Mouse (Mus musculus) intestine, embryonic 14.5 days (tissue): ENCODE results near the gene Smc5. TPM values are rescaled to one million over a fixed set of nuclear protein-coding genes. Genes with fewer than 3 reads are reported as not detected.

Source experiments
- ATAC-seq: fragments of 200-750 bp; cut with Nextera tagmentation; replicated peaks from 2 replicates; pipeline ENCODE4 v1.8.0; 2017; ENCODE audit warnings: low read depth, moderate number of reproducible peaks, moderate TSS enrichment, moderate library complexity; ENCODE audit not compliant: low FRiP score, low TSS enrichment
- DNase-seq: peaks from one replicate; pipeline ENCODE4 v3.0.0-alpha.2; 2018; ENCODE audit warnings: low spot score
- H3K27ac ChIP-seq: fragments of 300-500 bp; sonication (generic); 2 replicates; pipeline ENCODE4 v1.5.1; 2014; ENCODE audit warnings: low read depth, mild to moderate bottlenecking, control low read depth
- H3K27me3 ChIP-seq: fragments of 300-500 bp; sonication (generic); replicated peaks from 2 replicates; pipeline ENCODE4 v1.6.1; 2014; ENCODE audit warnings: low read length, control low read depth; ENCODE audit not compliant: control insufficient read depth, insufficient read depth
- H3K36me3 ChIP-seq: fragments of 300-500 bp; sonication (generic); 2 replicates; pipeline ENCODE4 v1.6.1; 2014; ENCODE audit warnings: low read length, control low read depth; ENCODE audit not compliant: control insufficient read depth, insufficient read depth
- H3K4me1 ChIP-seq: fragments of 300-500 bp; sonication (generic); replicated peaks from 2 replicates; pipeline ENCODE4 v1.6.1; 2014; ENCODE audit warnings: low read length, control low read depth, mixed read lengths; ENCODE audit not compliant: control insufficient read depth, insufficient read depth
- H3K4me2 ChIP-seq: fragments of 300-500 bp; sonication (generic); 2 replicates; pipeline ENCODE4 v1.6.1; 2014; ENCODE audit warnings: low read length
- H3K4me3 ChIP-seq: fragments of 300-500 bp; sonication (generic); 2 replicates; pipeline ENCODE4 v1.5.1; 2014; ENCODE audit warnings: low read depth, low read length, control low read depth, mixed read lengths
- H3K9ac ChIP-seq: fragments of 300-500 bp; sonication (generic); 2 replicates; pipeline ENCODE4 v1.6.1; 2014; ENCODE audit warnings: mild to moderate bottlenecking, low read length
- H3K9me3 ChIP-seq: fragments of 300-500 bp; sonication (generic); 2 replicates; pipeline ENCODE4 v1.6.1; 2016; ENCODE audit warnings: low read length, control low read depth; ENCODE audit not compliant: control insufficient read depth
- WGBS: fragments of 180-500 bp; shearing (Covaris S2); extraction: QIAGEN DNeasy Blood & Tissue Kit; methylation state at CpG from one replicate; pipeline ENCODE4 v1.1.7; 2014; 5-methylcytosine and 5-hydroxymethylcytosine counted together
- polyA plus RNA-seq: library from polyadenylated mRNA; unstranded; fragments of >200 nt; fragmentation: Nextera tagmentation; extraction: Ambion mirVana; gene quantifications from 2 replicates; pipeline ENCODE4 v1.2.1, GENCODE M21; 2014

The Smc5 gene
- 32.2 and 38.4 TPM in 2 replicates for polyA plus RNA-seq

- ATAC-seq: peak; percentile 96
- peak; percentile 94 for DNase-seq
- peaks cover 3% of the 10 kb centered on the region for H3K36me3 ChIP-seq
- peak within 1 kb of the TSS; percentile 77 for H3K27ac ChIP-seq
- H3K4me2 ChIP-seq: peak within 1 kb of the TSS; percentile 81
- no peaks in the 10 kb centered on the region for H3K27me3 ChIP-seq
- H3K4me3 ChIP-seq: peak within 1 kb of the TSS; percentile 95
- no peaks in the 10 kb centered on the region for H3K9me3 ChIP-seq
- WGBS: under 1% methylated on average over 66 of the region's 69 CpGs
- H3K4me1 ChIP-seq: peaks cover 8% of the 10 kb centered on the region
- H3K9ac ChIP-seq: peak within 1 kb of the TSS; percentile 92
Measured at GRCm38 (mm10) chr19:23273355-23274053, at the start of gene Smc5. TSS of gene Smc5 (minus strand) at chr19:23273897.

GRCm38 (mm10) chr19:23323107-23323506, 49.4 kb upstream of the Smc5 start:
- Histone ChIP-seq H3K36me3 (no peaks in the 10 kb centered on the region), H3K4me3 (no peak overlapping the region), H3K9ac (no peak overlapping the region), H3K4me1 (no peaks in the 10 kb centered on the region), H3K4me2 (no peak overlapping the region), H3K27me3 (no peaks in the 10 kb centered on the region), H3K9me3 (no peaks in the 10 kb centered on the region), H3K27ac (no peak overlapping the region)
- no peak for ATAC-seq
- DNase-seq: no peak
- 67% methylated on average over 3 of the region's 3 CpGs for WGBS

- Histone ChIP-seq H3K4me1 (no peaks in the 10 kb centered on the region), H3K9me3 (no peaks in the 10 kb centered on the region), H3K27ac (no peak overlapping the region), H3K4me3 (no peak overlapping the region), H3K27me3 (no peaks in the 10 kb centered on the region), H3K4me2 (no peak overlapping the region), H3K36me3 (no peaks in the 10 kb centered on the region), H3K9ac (no peak overlapping the region)
- ATAC-seq: no peak
- DNase-seq: no peak
- 87% methylated on average over 5 of the region's 5 CpGs for WGBS
Measured at GRCm38 (mm10) chr19:23317989-23318358, 44.3 kb upstream of the Smc5 start.

- no peaks in the 10 kb centered on the region for H3K27me3 ChIP-seq
Measured at GRCm38 (mm10) chr19:23317295-23317988, 43.7 kb upstream of the Smc5 start.

GRCm38 (mm10) chr19:23316851-23317250, 43.2 kb upstream of the Smc5 start:
- no peaks in the 10 kb centered on the region for H3K36me3 ChIP-seq
- no peak for DNase-seq
- no peaks in the 10 kb centered on the region for H3K9me3 ChIP-seq
- H3K27me3 ChIP-seq: no peaks in the 10 kb centered on the region
- no peaks in the 10 kb centered on the region for H3K4me1 ChIP-seq
- no peak overlapping the region for H3K27ac ChIP-seq
- H3K4me3 ChIP-seq: no peak overlapping the region
- 82% methylated on average over 5 of the region's 5 CpGs for WGBS
- no peak for ATAC-seq
- no peak overlapping the region for H3K4me2 ChIP-seq
- H3K9ac ChIP-seq: no peak overlapping the region

More at GRCm38 (mm10) chr19:23317295-23317988, 43.7 kb upstream of the Smc5 start:
- Histone ChIP-seq H3K9me3 (no peaks in the 10 kb centered on the region), H3K36me3 (no peaks in the 10 kb centered on the region), H3K4me3 (no peak overlapping the region), H3K4me1 (no peaks in the 10 kb centered on the region), H3K9ac (no peak overlapping the region), H3K27ac (no peak overlapping the region), H3K4me2 (no peak overlapping the region)
- DNase-seq (no peak), ATAC-seq (no peak)
- 70% methylated on average over 5 of the region's 5 CpGs for WGBS

GRCm38 (mm10) chr19:23309979-23310378, 36.3 kb upstream of the Smc5 start:
- Histone ChIP-seq H3K4me1 (no peaks in the 10 kb centered on the region), H3K27ac (no peak overlapping the region), H3K27me3 (no peaks in the 10 kb centered on the region), H3K4me2 (no peak overlapping the region), H3K4me3 (no peak overlapping the region), H3K36me3 (no peaks in the 10 kb centered on the region), H3K9me3 (no peaks in the 10 kb centered on the region), H3K9ac (no peak overlapping the region)
- WGBS: 78% methylated on average over 2 of the region's 2 CpGs
- ATAC-seq: no peak
- DNase-seq: no peak

GRCm38 (mm10) chr19:23306671-23307070, 33.0 kb upstream of the Smc5 start:
- Histone ChIP-seq H3K9ac (no peak overlapping the region), H3K4me2 (no peak overlapping the region), H3K4me1 (no peaks in the 10 kb centered on the region), H3K9me3 (no peaks in the 10 kb centered on the region), H3K27ac (no peak overlapping the region), H3K4me3 (no peak overlapping the region), H3K36me3 (no peaks in the 10 kb centered on the region), H3K27me3 (no peaks in the 10 kb centered on the region)
- DNase-seq: no peak
- WGBS: 82% methylated on average over 7 of the region's 7 CpGs
- ATAC-seq: no peak

GRCm38 (mm10) chr19:23299987-23300386, 26.3 kb upstream of the Smc5 start:
- ATAC-seq: no peak
- 82% methylated on average over 3 of the region's 3 CpGs for WGBS
- no peaks in the 10 kb centered on the region for H3K27me3 ChIP-seq

GRCm38 (mm10) chr19:23298917-23299316, 25.2 kb upstream of the Smc5 start:
- H3K4me1 ChIP-seq: no peaks in the 10 kb centered on the region
- H3K27ac ChIP-seq: no peak overlapping the region
- H3K9ac ChIP-seq: no peak overlapping the region
- H3K36me3 ChIP-seq: no peaks in the 10 kb centered on the region
- H3K4me3 ChIP-seq: no peak overlapping the region
- WGBS: 100% methylated on average over 1 of the region's 1 CpGs
- no peaks in the 10 kb centered on the region for H3K9me3 ChIP-seq
- ATAC-seq (no peak), DNase-seq (no peak)
- no peaks in the 10 kb centered on the region for H3K27me3 ChIP-seq
- H3K4me2 ChIP-seq: no peak overlapping the region

More at GRCm38 (mm10) chr19:23299987-23300386, 26.3 kb upstream of the Smc5 start:
- Histone ChIP-seq H3K9ac (no peak overlapping the region), H3K9me3 (no peaks in the 10 kb centered on the region), H3K4me1 (no peaks in the 10 kb centered on the region), H3K27ac (no peak overlapping the region), H3K4me3 (no peak overlapping the region), H3K4me2 (no peak overlapping the region), H3K36me3 (no peaks in the 10 kb centered on the region)
- no peak for DNase-seq
